Mouse (Mus musculus) intestine, postnatal 0 days (tissue): ENCODE data around the gene Pld6. TPM values are rescaled to one million over a fixed set of nuclear protein-coding genes. Genes with fewer than 3 reads are reported as not detected.

ENCODE experiments used
- ATAC-seq: fragments of 200-750 bp; cut with Nextera tagmentation; 2 replicates; pipeline ENCODE4 v1.8.0; 2017; ENCODE audit warnings: mild to moderate bottlenecking, moderate TSS enrichment, moderate library complexity
- H3K27ac ChIP-seq: fragments of 300-500 bp; sonication (generic); 2 replicates; pipeline ENCODE4 v1.5.1; 2014; ENCODE audit warnings: mild to moderate bottlenecking, low read depth, low read length, moderate library complexity
- H3K27me3 ChIP-seq: fragments of 300-500 bp; sonication (generic); replicated peaks from 2 replicates; pipeline ENCODE4 v1.6.1; 2014; ENCODE audit warnings: low read length, mixed read lengths; ENCODE audit not compliant: control insufficient read depth, insufficient read depth
- H3K36me3 ChIP-seq: fragments of 300-500 bp; sonication (generic); 2 replicates; pipeline ENCODE4 v1.6.1; 2014; ENCODE audit warnings: mild to moderate bottlenecking, moderate library complexity; ENCODE audit not compliant: control insufficient read depth, insufficient read depth
- H3K4me1 ChIP-seq: fragments of 300-500 bp; sonication (generic); replicated peaks from 2 replicates; pipeline ENCODE4 v1.6.1; 2014; ENCODE audit warnings: antibody characterized with exemption, low read length, mixed read lengths; ENCODE audit not compliant: control insufficient read depth, insufficient read depth
- H3K4me2 ChIP-seq: fragments of 300-500 bp; sonication (generic); replicated peaks from 2 replicates; pipeline ENCODE4 v1.6.1; 2014; ENCODE audit warnings: low read depth, mild to moderate bottlenecking, moderate library complexity
- H3K4me3 ChIP-seq: fragments of 300-500 bp; sonication (generic); 2 replicates; pipeline ENCODE4 v1.5.1; 2014; ENCODE audit warnings: low read depth, low read length
- H3K9ac ChIP-seq: fragments of 300-500 bp; sonication (generic); 2 replicates; pipeline ENCODE4 v1.6.1; 2014; ENCODE audit warnings: mild to moderate bottlenecking, low read depth, low read length
- H3K9me3 ChIP-seq: fragments of 300-500 bp; sonication (generic); 2 replicates; pipeline ENCODE4 v1.6.1; 2016; ENCODE audit warnings: mixed run types; ENCODE audit not compliant: control insufficient read depth
- CTCF ChIP-seq: sonication (generic); IDR thresholded peaks from 2 replicates; pipeline ENCODE4 v1.5.1; 2016; ENCODE audit warnings: low read depth, mild to moderate bottlenecking, control low read depth, antibody characterized with exemption, moderate library complexity
- WGBS: fragments of 180-500 bp; shearing (Covaris S2); extraction: QIAGEN DNeasy Blood & Tissue Kit; methylation state at CpG from one replicate; pipeline ENCODE4 v1.1.7; 2014; 5-methylcytosine and 5-hydroxymethylcytosine counted together
- polyA plus RNA-seq: library from polyadenylated mRNA; unstranded; fragments of >200 nt; fragmentation: Nextera tagmentation; extraction: Ambion mirVana; gene quantifications from 2 replicates; pipeline ENCODE4 v1.2.1, GENCODE M21; 2015

Pld6 gene
- polyA plus RNA-seq, 1 experiment from 2014 or later = 0.89 TPM

DNA sequence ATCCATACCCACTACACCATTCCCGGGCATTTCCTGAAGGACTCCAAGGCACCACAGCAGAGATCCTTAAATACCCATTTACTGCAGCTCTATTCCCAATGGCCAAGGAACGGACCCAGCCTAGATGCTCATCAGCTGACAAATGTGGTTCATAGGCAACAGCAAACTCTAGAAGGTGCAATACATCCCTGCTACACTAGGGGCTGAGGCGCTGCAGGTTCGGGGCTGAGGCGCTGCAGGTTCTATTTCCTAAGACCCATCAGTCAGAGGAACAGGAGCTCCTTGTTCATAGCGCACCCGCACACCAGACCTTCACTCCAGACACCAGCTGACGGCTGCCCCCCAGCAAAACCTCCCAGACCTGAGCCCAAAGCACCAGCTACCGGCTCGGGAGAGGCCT lies 13.0 kb upstream of the Pld6 start:
- Histone ChIP-seq H3K27ac (no peak overlapping the region), H3K4me3 (no peak overlapping the region), H3K9ac (no peak overlapping the region), H3K9me3 (no peaks in the 10 kb centered on the region), H3K27me3 (no peaks in the 10 kb centered on the region), H3K4me2 (no peak overlapping the region), H3K4me1 (no peaks in the 10 kb centered on the region), H3K36me3 (peaks cover 99% of the 10 kb centered on the region)
- peak; percentile 47 for TF ChIP-seq CTCF
- no peak for ATAC-seq
- 92% methylated on average over 10 of the region's 10 CpGs for WGBS

DNA sequence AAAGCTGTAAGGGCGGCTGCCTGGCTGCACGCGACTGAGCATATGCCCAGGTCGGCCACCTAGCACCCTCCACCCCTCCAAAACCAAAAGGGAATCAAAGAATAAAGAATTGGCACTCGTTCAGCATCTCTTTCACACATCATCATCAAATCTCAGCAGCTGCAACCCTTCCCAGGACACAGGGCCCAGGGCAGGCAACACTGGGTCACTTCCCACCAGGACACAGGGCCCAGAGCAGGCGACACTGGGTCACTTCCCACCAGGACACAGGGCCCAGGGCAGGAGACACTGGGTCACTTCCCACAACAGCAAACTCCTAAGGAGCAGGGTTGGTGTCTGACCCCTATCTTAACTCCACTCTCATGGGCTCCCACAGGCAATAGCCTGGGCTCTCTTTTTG lies 5.9 kb upstream of the Pld6 start:
- Histone ChIP-seq H3K9me3 (no peaks in the 10 kb centered on the region), H3K27me3 (no peaks in the 10 kb centered on the region), H3K9ac (no peak overlapping the region), H3K27ac (no peak overlapping the region), H3K36me3 (peaks cover 74% of the 10 kb centered on the region), H3K4me1 (no peaks in the 10 kb centered on the region), H3K4me2 (no peak overlapping the region), H3K4me3 (no peak overlapping the region)
- TF ChIP-seq CTCF = no peak
- WGBS = 90% methylated on average over 6 of the region's 6 CpGs
- no peak for ATAC-seq

DNA sequence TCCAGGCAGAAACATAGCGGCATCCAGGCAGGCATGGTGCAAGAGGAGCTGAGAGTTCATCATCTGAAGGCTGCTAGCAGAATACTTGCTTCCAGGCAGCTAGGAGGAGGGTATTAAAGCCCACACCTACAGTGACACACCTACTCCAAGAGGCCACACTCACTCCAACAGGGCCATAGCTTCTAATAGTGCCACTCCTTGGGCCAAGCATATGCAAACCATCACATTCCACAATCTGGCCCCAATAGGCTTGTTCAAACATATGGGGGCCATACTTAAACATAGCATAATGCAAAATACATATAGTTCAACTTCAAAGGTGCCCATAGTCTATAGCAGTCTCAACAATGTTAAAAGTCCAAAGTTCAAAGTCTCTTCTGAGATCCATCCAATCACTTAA lies 1.9 kb upstream of the Pld6 start:
- peak; percentile 68 for ATAC-seq
- H3K4me3 ChIP-seq = no peak overlapping the region
- H3K27ac ChIP-seq = no peak overlapping the region
- no peaks in the 10 kb centered on the region for H3K27me3 ChIP-seq
- H3K36me3 ChIP-seq = peaks cover 33% of the 10 kb centered on the region
- TF ChIP-seq CTCF = no peak
- 0 out of 2 replicates have a peak overlapping the region, but pooled peaks have one; percentile 1 for H3K4me2 ChIP-seq
- no peaks in the 10 kb centered on the region for H3K9me3 ChIP-seq
- 65% methylated on average over 1 of the region's 1 CpGs for WGBS
- no peak overlapping the region for H3K9ac ChIP-seq
- peaks cover 8% of the 10 kb centered on the region; the same call in 1 of the 2 replicates for H3K4me1 ChIP-seq

DNA sequence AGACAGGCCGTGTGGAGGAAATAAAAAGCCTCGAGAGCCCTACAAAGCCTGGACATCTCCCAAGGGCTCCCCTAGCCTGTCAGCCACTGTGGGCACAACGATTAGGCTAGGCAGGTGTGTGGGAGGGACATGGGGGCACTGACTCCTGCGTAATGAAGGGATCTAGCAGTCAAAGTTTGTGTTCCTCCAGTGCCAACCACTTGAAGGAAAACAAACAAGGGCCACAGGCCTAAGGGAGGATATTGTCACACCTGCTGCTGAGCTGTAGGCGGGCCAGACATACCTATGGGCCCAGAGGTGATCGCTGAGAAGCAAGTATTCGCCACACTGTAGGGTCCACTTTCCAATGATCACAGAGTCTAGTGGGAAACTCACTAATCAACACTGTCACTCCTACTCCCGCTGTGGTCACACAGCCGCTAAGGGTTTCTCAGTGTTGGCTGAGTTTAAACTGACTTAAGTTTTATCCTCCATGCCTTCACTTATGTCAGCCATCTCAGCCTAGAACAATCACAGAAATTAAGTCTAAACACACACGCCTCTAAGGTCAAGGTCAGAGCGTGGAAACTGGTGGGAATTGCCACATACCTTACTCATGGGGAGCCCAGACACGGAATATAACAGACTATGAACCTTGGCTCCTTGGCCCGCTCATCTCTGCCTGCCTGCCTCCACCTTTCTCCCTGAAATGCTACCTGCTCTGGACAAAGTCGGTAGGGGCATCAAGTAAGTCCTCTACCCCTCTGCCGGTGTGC lies 824 bp downstream of the Pld6 start:
- peak overlapping the region; percentile 44 for H3K4me3 ChIP-seq
- TF ChIP-seq CTCF = no peak
- peaks cover 6% of the 10 kb centered on the region for H3K36me3 ChIP-seq
- no peaks in the 10 kb centered on the region for H3K9me3 ChIP-seq
- no peak overlapping the region for H3K9ac ChIP-seq
- H3K27me3 ChIP-seq = no peaks in the 10 kb centered on the region
- no peak overlapping the region for H3K27ac ChIP-seq
- 42% methylated on average over 15 of the region's 15 CpGs for WGBS
- H3K4me1 ChIP-seq = peaks cover 8% of the 10 kb centered on the region; the same call in 1 of the 2 replicates
- peak; percentile 12; the same call in 1 of the 2 replicates for ATAC-seq
- peak overlapping the region; percentile 91 for H3K4me2 ChIP-seq

DNA sequence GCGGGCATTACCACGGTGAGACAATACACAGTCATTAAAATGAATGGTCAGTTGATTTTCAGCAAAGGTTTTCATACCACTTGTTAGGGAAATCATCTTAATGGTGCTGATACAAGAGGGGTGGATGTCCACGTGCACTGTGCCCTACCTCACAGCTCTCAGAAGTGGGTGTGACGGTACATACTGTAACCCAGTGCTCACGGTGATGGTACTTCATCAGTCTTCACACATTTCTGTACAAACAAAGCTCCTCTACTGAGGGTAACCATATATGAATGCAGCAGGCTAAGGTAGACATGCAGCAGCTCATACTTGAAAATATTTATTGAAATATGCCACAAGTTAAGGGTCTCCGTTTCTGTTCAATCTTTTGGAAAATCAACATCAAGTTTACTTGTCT lies 3.9 kb downstream of the Pld6 start:
- WGBS = 71% methylated on average over 6 of the region's 6 CpGs
- no peaks in the 10 kb centered on the region for H3K36me3 ChIP-seq
- H3K27me3 ChIP-seq = no peaks in the 10 kb centered on the region
- no peaks in the 10 kb centered on the region for H3K9me3 ChIP-seq
- TF ChIP-seq CTCF = no peak
- no peak overlapping the region for H3K4me3 ChIP-seq
- no peak for ATAC-seq
- no peak overlapping the region for H3K4me2 ChIP-seq
- H3K27ac ChIP-seq = no peak overlapping the region
- no peak overlapping the region for H3K9ac ChIP-seq
- peaks cover 8% of the 10 kb centered on the region; the same call in 1 of the 2 replicates for H3K4me1 ChIP-seq

DNA sequence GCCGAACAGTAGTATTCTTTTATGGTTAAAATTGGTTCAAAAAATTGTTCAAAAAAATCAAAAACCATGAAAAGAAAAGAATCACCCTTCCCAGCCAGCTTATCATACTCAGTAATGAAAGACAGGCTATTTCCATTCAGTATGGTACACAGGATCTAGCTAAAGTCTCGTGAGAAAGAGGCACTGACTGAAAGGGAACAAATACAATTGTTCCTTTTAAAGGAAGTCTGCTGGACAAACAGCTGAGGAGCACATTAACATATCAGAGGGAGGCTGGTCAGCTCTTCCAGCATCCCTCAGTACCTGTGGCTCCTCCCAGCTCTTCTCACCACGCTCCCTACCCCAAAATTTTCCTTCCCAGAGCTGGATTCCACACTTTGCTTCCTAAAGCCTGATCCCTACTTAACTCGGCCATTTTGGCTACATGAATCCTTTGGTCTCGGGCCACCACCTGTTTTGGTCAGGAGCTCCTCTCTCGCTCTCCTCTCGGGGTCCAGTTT lies 5.3 kb downstream of the Pld6 start:
- WGBS = 80% methylated on average over 7 of the region's 7 CpGs
- Histone ChIP-seq H3K4me3 (no peak overlapping the region), H3K9me3 (no peaks in the 10 kb centered on the region), H3K4me1 (0 out of 2 replicates have a peak, but pooled peaks cover 3% of the 10 kb centered on the region), H3K36me3 (peaks cover under 1% of the 10 kb centered on the region; the same call in 1 of the 2 replicates), H3K27me3 (no peaks in the 10 kb centered on the region), H3K27ac (no peak overlapping the region), H3K4me2 (no peak overlapping the region), H3K9ac (no peak overlapping the region)
- no peak for ATAC-seq
- no peak for TF ChIP-seq CTCF
